Comparison of ENCODE assay signal across 8 mouse cellular contexts in the genomic region with DNA sequence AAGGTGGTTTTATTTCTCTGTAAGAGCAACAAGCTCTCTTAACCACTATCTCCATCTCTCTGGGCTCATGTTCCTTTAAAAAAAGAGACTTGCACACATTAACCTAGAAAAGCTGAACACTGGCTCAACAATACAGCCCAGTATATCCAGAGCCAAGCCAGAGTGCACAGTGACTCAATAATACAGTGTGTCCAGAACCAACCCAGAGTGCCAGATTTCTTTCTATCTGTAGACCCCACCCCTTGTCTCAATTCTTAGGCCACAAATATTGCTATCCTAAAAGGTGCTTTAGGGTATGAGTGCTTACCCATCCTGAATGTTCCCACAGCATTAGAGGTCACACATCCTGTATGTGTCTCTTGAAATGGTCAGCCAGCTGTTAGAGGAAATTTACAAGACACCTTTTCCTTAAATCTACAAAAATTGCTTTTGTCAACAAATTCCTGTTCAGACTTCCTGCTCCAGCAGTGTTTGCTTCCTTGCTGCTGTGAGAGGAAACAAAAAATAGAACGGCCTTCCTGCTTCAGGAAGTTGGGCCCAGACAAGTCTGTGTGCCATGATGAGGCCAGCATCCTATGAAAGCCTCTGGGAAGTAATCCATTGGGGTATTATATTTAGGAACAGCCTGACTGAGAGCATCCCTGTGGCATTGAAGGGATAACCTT.
DNase-seq lines count a peak whose midpoint lies in the region; ATAC-seq and TF ChIP-seq lines count a peak whose summit lies in the region.

No protein-coding gene starts in this region.

- no peak for TF ChIP-seq CTCF in gastrocnemius, adult 2 months (IDR thresholded peaks at IDR 0.05)
- no peak for TF ChIP-seq CTCF in brain, embryonic 14.5 days (IDR thresholded peaks at IDR 0.05; ENCODE audit: borderline replicate concordance, extremely low read depth, insufficient read depth, insufficient read length)
- TF ChIP-seq CTCF in heart, postnatal 0 days (IDR thresholded peaks at IDR 0.05; ENCODE audit: low read depth): no peak

- 41% methylated on average over 1 of the region's 1 CpGs for WGBS in heart, postnatal 0 days

- H3K36me3 ChIP-seq in heart, postnatal 0 days (replicated peaks; ENCODE audit: control insufficient read depth, insufficient read depth, low read length): no peaks in the 10 kb centered on the region

- TF ChIP-seq EP300 in heart, postnatal 0 days (IDR thresholded peaks at IDR 0.05; ENCODE audit: low read depth): peak; percentile 64; the same call in 1 of the 2 replicates

- H3K27ac ChIP-seq in gastrocnemius, adult 2 months: peak overlapping the region; percentile 65
- H3K27ac ChIP-seq in heart, postnatal 0 days (ENCODE audit: low read depth): peak overlapping the region; percentile 73

- peaks cover 8% of the 10 kb centered on the region; the same call in 1 of the 2 replicates for H3K4me1 ChIP-seq in heart, postnatal 0 days (ENCODE audit: control insufficient read depth, insufficient read depth)

- no peaks in the 10 kb centered on the region for H3K9me3 ChIP-seq in heart, postnatal 0 days (replicated peaks; ENCODE audit: control insufficient read depth, low read length)

- H3K4me3 ChIP-seq in gastrocnemius, adult 2 months: no peak overlapping the region
- no peak overlapping the region for H3K4me3 ChIP-seq in heart, postnatal 0 days (ENCODE audit: low read depth, low read length)

- H3K4me2 ChIP-seq in heart, postnatal 0 days (ENCODE audit: low read depth, low read length): no peak overlapping the region

- peak; percentile 51 for ATAC-seq in heart, postnatal 0 days (ENCODE audit: insufficient read depth, low read depth)

- no peak for DNase-seq in gastrocnemius, adult 2 months
- DNase-seq in gastrocnemius, adult 8-10 months (ENCODE audit: low spot score in 2 of 2): no peak
- peak; percentile 18 for DNase-seq in brain, embryonic 14.5 days (ENCODE audit: low read depth)
- DNase-seq in heart, postnatal 0 days (ENCODE audit: low spot score): peak; percentile 26
- peak; percentile 3 to 16 for DNase-seq in kidney, postnatal 4 days
- no peak for DNase-seq in yolk sac, embryonic 10.5 days (ENCODE audit: low spot score)
- DNase-seq in right cerebral cortex, postnatal 14 days: no peak
- DNase-seq in cerebellum, postnatal 25 days: no peak

- intact Hi-C loops in gastrocnemius, adult 2 months (cut with DNase I): no loop called here

- no peak overlapping the region for H3K9ac ChIP-seq in heart, postnatal 0 days (replicated peaks; ENCODE audit: low read depth, low read length)

- no peaks in the 10 kb centered on the region for H3K27me3 ChIP-seq in heart, postnatal 0 days (ENCODE audit: control insufficient read depth, insufficient read depth, low read length)

- TF ChIP-seq POLR2A in brain, embryonic 14.5 days (IDR thresholded peaks at IDR 0.05; ENCODE audit: borderline replicate concordance, extremely low read depth, insufficient read depth, insufficient read length, poor library complexity, severe bottlenecking): no peak

Comparison
In these comparisons a context has a peak if more than half of its experiments do, and no peak if none do; other contexts are left out.
1. DNase-seq: peak in brain, embryonic 14.5 days (single experiment), heart, postnatal 0 days (single experiment) and kidney, postnatal 4 days (2 of 2); none in gastrocnemius, adult 2 months (single experiment), gastrocnemius, adult 8-10 months (0 of 2), yolk sac, embryonic 10.5 days (single experiment), right cerebral cortex, postnatal 14 days (single experiment) and cerebellum, postnatal 25 days (0 of 2).